Mouse (Mus musculus): Measurements from ENCODE around the gene Sema6d. TPM values are rescaled to one million over a fixed set of nuclear protein-coding genes. Genes with fewer than 3 reads are reported as not detected.

Sema6d gene
- total RNA-seq (2023) = under 1 TPM; 0.33 to 0.46 TPM

DNA sequence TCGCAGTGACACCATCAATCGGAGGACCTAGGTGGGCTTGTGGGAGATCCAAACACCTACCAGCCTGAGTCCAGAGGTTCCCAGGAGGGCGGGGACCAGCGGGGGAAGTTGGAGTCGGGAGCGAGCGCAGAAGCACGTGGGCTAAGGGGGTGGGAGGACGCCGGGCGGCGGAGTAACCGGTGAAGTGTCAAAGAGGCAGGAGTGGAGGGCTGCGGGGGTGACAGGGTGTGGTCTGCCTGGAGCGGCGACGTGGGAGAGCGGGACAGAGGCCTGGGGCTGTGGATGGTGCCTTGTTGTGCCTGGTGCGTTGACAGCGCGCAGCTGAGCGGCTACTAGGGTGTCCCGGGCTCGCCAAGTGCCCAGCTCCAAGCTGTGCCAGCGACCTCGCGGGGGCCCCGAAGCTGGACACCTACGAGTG, at the start of gene Sema6d:
Sema6d (plus strand) TSS at position 157 of the 418 bp plus-strand sequence.

Measured in neutrophil, adult 83 days (primary cell).